Mouse (Mus musculus) forebrain, embryonic 11.5 days (tissue): ENCODE results near the gene Gm21149. TPM values are rescaled to one million over a fixed set of nuclear protein-coding genes. Genes with fewer than 3 reads are reported as not detected.
A peak's percentile ranks its signal among the peaks of the same experiment; 100 is the strongest.
"Not testable (repeated sequence)": the region's sequence is repeated elsewhere in the genome, so short reads cannot be mapped to it uniquely, and the experiment has no call there.

Experiments used
- ATAC-seq: fragments of 200-750 bp; cut with Nextera tagmentation; replicated peaks from 2 replicates; pipeline ENCODE4 v1.8.0; 2017; ENCODE audit warnings: moderate TSS enrichment; ENCODE audit not compliant: low FRiP score
- DNase-seq: peaks from one replicate; pipeline ENCODE4 v3.0.0-alpha.2; 2017; ENCODE audit warnings: low spot score
- H3K27ac ChIP-seq: fragments of 300-500 bp; sonication (generic); 2 replicates; pipeline ENCODE4 v1.5.1; 2014; ENCODE audit warnings: low read depth, low read length
- H3K27me3 ChIP-seq: fragments of 300-500 bp; sonication (generic); 2 replicates; pipeline ENCODE4 v1.6.1; 2014; ENCODE audit warnings: mild to moderate bottlenecking, low read length, mixed read lengths; ENCODE audit not compliant: control insufficient read depth, insufficient read depth
- H3K36me3 ChIP-seq: fragments of 300-500 bp; sonication (generic); 2 replicates; pipeline ENCODE4 v1.6.1; 2014; ENCODE audit warnings: mild to moderate bottlenecking, low read length, moderate library complexity, mixed read lengths; ENCODE audit not compliant: control insufficient read depth, insufficient read depth
- H3K4me1 ChIP-seq: fragments of 300-500 bp; sonication (generic); replicated peaks from 2 replicates; pipeline ENCODE4 v1.6.1; 2014; ENCODE audit warnings: low read length, mixed read lengths; ENCODE audit not compliant: control insufficient read depth, insufficient read depth
- H3K4me2 ChIP-seq: fragments of 300-500 bp; sonication (generic); 2 replicates; pipeline ENCODE4 v1.6.1; 2014; ENCODE audit warnings: low read depth, mild to moderate bottlenecking, low read length, moderate library complexity, mixed read lengths; ENCODE audit not compliant: severe bottlenecking
- H3K4me3 ChIP-seq: fragments of 300-500 bp; sonication (generic); 2 replicates; pipeline ENCODE4 v1.5.1; 2014; ENCODE audit warnings: low read depth, low read length
- H3K9ac ChIP-seq: fragments of 300-500 bp; sonication (generic); 2 replicates; pipeline ENCODE4 v1.6.1; 2014; ENCODE audit warnings: low read length
- H3K9me3 ChIP-seq: fragments of 300-500 bp; sonication (generic); 2 replicates; pipeline ENCODE4 v1.6.1; 2016; ENCODE audit warnings: low read length, mixed read lengths; ENCODE audit not compliant: control insufficient read depth
- WGBS: fragments of 180-500 bp; shearing (Covaris S2); extraction: QIAGEN DNeasy Blood & Tissue Kit; methylation state at CpG from one replicate; pipeline ENCODE4 v1.1.7; 2014; 5-methylcytosine and 5-hydroxymethylcytosine counted together
- polyA plus RNA-seq: library from polyadenylated mRNA; unstranded; fragments of >200 nt; fragmentation: Nextera tagmentation; extraction: Ambion mirVana; gene quantifications from 2 replicates; pipeline ENCODE4 v1.2.1, GENCODE M21; 2014

The Gm21149 gene
- polyA plus RNA-seq, 1 experiment from 2014 or later: not detected

GRCm38 (mm10) chr5:15507757-15508459 is 31.6 kb upstream of the Gm21149 start:
- not testable (repeated sequence) for H3K27me3 ChIP-seq, H3K4me1 ChIP-seq, H3K4me2 ChIP-seq, H3K27ac ChIP-seq, H3K9ac ChIP-seq, H3K36me3 ChIP-seq, H3K4me3 ChIP-seq
- H3K9me3 ChIP-seq: peaks cover 16% of the 10 kb centered on the region
- WGBS: 71% methylated on average over 6 of the region's 6 CpGs
- peak; percentile 72 for ATAC-seq
- peak; percentile 51 for DNase-seq

DNA sequence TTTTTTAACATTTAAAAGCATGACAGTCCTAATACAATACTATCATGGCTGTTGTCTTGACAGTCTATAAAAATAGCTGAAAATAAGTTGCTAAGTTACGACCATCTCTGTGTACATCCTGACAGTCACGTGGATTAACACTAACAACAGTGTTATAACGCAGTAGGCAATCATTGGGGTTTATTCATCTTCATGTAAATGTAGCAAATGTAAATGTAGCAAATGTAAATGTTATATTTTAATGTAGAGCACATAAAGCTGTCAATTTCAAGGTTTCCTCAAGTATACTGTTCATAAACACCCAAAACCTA is 30.9 kb upstream of the Gm21149 start:
- Histone ChIP-seq H3K36me3 (no peaks in the 10 kb centered on the region), H3K4me2 (no peak overlapping the region), H3K9me3 (peaks cover 14% of the 10 kb centered on the region), H3K27me3 (no peaks in the 10 kb centered on the region), H3K4me3 (no peak overlapping the region), H3K4me1 (no peaks in the 10 kb centered on the region), H3K27ac (no peak overlapping the region), H3K9ac (no peak overlapping the region)
- 75% methylated on average over 3 of the region's 3 CpGs for WGBS
- ATAC-seq: peak; percentile 70
- no peak for DNase-seq

DNA sequence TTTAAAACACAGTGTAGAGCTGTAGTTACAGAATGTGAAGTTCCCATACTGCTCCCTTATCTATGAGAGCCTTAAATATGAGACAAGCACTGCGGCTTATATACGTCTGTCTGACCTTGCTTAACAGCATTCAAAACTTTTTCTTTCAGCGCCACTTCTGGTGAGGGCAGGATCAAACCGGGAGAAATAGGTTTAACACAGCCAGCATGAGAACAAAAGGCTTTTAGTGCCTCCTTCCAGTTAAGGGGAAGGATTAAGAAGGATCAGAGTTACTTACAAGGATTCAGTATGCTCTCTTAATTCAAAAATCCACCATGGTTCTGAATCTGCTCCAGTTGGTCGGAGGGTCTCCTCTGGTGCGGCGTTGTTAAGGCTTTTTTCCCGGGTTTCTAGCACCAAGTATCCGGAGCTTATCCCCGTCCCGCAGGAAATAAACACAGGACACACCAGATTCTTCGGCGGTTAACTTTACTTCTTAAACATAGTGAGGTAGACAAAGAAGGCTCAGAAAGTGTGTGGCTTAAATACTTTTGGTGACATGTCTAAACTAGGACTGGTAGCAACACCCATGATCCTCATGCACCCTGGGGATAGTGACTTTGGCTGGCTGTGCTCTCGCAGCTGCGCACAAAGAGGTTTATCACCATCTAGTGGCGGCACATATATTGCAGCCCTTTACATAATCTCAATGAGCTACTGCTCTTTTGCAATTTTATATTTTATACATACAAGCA is 30.4 kb upstream of the Gm21149 start:
- no peaks in the 10 kb centered on the region for H3K36me3 ChIP-seq
- peak overlapping the region; percentile 27; the same call in 1 of the 2 replicates for H3K4me2 ChIP-seq
- no peak overlapping the region for H3K4me3 ChIP-seq
- peaks cover 13% of the 10 kb centered on the region for H3K9me3 ChIP-seq
- H3K27me3 ChIP-seq: no peaks in the 10 kb centered on the region
- H3K4me1 ChIP-seq: no peaks in the 10 kb centered on the region
- ATAC-seq (peak; percentile 89), DNase-seq (peak; percentile 64)
- H3K27ac ChIP-seq: no peak overlapping the region
- 43% methylated on average over 16 of the region's 16 CpGs for WGBS
- H3K9ac ChIP-seq: no peak overlapping the region; the same call in 1 of the 2 replicates

- H3K36me3 ChIP-seq, H3K9ac ChIP-seq, H3K27ac ChIP-seq, H3K4me2 ChIP-seq, H3K4me1 ChIP-seq, H3K27me3 ChIP-seq, H3K4me3 ChIP-seq: not testable (repeated sequence)
- peak; percentile 85 for ATAC-seq
- peaks cover 10% of the 10 kb centered on the region for H3K9me3 ChIP-seq
- DNase-seq: peak; percentile 35
- WGBS: 34% methylated on average over 5 of the region's 5 CpGs
Observed at GRCm38 (mm10) chr5:15498774-15499400, 22.6 kb upstream of the Gm21149 start.

- not testable (repeated sequence) for H3K27ac ChIP-seq, H3K4me1 ChIP-seq, H3K4me2 ChIP-seq, H3K4me3 ChIP-seq, H3K36me3 ChIP-seq, H3K27me3 ChIP-seq, DNase-seq, ATAC-seq, H3K9ac ChIP-seq
- WGBS: 72% methylated on average over 3 of the region's 3 CpGs
- peaks cover 10% of the 10 kb centered on the region for H3K9me3 ChIP-seq
Observed at GRCm38 (mm10) chr5:15498350-15498749, 22.0 kb upstream of the Gm21149 start.

- not testable (repeated sequence) for H3K27me3 ChIP-seq, H3K9ac ChIP-seq, H3K4me2 ChIP-seq, H3K9me3 ChIP-seq, H3K4me1 ChIP-seq, H3K27ac ChIP-seq, H3K36me3 ChIP-seq, H3K4me3 ChIP-seq, DNase-seq
- peak; percentile 69; the same call in 1 of the 2 replicates for ATAC-seq
- WGBS: 62% methylated on average over 2 of the region's 2 CpGs
Observed at GRCm38 (mm10) chr5:15490934-15491333, 14.6 kb upstream of the Gm21149 start.

DNA sequence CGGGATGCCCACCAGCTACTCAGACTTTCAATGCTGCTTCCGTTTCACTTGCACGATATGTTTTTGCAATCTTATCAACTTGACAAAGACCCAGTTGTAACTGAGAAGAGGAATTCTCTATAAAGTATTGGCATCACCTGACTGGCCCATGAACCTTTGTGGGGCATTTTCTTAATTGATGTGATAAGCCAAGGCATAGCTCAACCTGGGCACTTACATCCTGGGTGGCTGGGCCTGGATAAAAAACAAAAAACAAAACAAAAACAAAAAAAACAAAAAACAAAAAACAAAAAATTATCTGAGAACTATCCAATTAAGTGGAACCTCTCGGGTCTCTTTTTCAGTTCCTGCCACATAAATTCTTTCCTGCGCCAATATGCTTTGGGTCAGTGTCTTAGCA is 12.4 kb upstream of the Gm21149 start:
- ATAC-seq: no peak; the same call in 1 of the 2 replicates
- no peaks in the 10 kb centered on the region for H3K4me1 ChIP-seq
- H3K27me3 ChIP-seq: no peaks in the 10 kb centered on the region
- 84% methylated on average over 5 of the region's 5 CpGs for WGBS
- H3K4me3 ChIP-seq: no peak overlapping the region
- DNase-seq: no peak
- no peak overlapping the region for H3K27ac ChIP-seq
- no peak overlapping the region for H3K9ac ChIP-seq
- H3K9me3 ChIP-seq: peaks cover 7% of the 10 kb centered on the region
- H3K36me3 ChIP-seq: no peaks in the 10 kb centered on the region
- no peak overlapping the region for H3K4me2 ChIP-seq

GRCm38 (mm10) chr5:15484616-15485015 is 8.3 kb upstream of the Gm21149 start:
- DNase-seq, H3K27ac ChIP-seq, H3K27me3 ChIP-seq, H3K4me1 ChIP-seq, H3K36me3 ChIP-seq, ATAC-seq, H3K4me3 ChIP-seq, H3K9ac ChIP-seq, H3K4me2 ChIP-seq: not testable (repeated sequence)
- WGBS: 27% methylated on average over 2 of the region's 2 CpGs
- H3K9me3 ChIP-seq: peaks cover 13% of the 10 kb centered on the region
